Mouse (Mus musculus): ENCODE results near the gene Vmn2r14.
"Not testable (repeated sequence)": the region's sequence is repeated elsewhere in the genome, so short reads cannot be mapped to it uniquely, and the experiment has no call there.

The Vmn2r14 gene

DNA sequence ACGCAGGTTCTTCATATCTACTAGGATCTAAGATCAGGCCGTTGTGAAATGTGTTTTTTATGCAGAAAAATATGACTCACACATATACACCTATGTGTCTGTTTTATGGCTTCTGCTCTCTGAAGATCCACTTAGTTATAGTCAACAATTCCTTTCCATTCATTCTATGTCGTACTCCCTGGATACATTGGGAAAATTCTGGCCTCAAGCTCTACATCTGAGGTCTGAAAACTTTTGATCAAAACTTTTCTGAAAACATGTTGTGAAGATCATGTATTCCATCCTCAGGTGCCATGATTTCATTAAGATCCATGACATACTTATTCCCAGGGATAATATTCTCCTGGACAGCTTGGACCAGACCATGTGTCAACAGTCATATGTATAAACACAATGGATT is at the start of gene Vmn2r14:
Gene Vmn2r14 (minus strand): TSS at position 101 of the 400 bp plus-strand sequence.
- DNase-seq (ENCODE audit: low read depth): no peak

DNA sequence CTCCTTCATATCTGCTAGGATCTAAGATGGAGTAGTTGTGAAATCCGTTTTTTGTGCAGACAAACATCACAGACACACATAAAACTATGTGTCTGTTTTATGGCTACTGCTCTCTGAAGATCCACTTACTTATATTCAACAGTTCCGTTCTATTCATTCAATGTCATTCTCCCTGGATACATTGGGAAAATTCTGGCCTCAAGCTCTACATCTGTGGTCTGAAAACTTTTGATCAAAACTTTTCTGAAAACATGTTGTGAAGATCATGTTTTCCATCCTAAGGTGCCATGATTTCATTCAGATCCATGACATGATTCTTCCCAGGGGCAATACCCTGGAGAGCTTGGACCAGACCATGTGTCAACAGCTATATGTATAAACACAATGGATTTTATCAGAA is 32.4 kb downstream of the Vmn2r14 start, which contains the start of gene Vmn2r13:
Gene Vmn2r13 (minus strand): TSS at position 101 of the 400 bp plus-strand sequence.
- DNase-seq (ENCODE audit: low read depth): not testable (repeated sequence)

DNA sequence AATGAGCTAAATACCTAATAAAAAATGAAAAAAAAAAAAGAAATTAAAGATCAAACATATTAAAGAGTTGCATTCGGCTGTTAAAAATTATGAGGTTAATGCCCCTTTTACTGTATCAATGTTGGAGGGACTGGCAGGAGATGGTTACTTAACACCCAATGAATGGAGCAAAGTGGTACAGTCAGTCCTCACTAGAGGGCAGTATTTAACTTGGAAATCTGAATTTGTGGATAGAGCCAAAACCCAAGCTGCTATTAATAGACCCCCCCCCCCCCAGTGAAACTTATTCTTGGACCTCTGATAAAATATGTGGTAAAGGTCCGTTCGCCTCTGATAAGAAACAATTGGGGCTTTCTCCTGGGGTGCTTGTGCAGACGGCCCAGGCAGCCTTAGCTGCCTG is 57.7 kb downstream of the Vmn2r14 start:
- not testable (repeated sequence) for DNase-seq (ENCODE audit: low read depth)
